Mouse (Mus musculus) cortical plate, adult 2 months (tissue): ENCODE results near the gene Crygd.

Source experiments
- CTCF ChIP-seq: fragments of 200-500 bp; IDR thresholded peaks from 2 replicates; pipeline ENCODE4 v1.5.1; 2011; ENCODE audit warnings: mild to moderate bottlenecking, control low read depth, low read length; ENCODE audit not compliant: insufficient read depth; ENCODE audit errors: extremely low read depth
- POLR2A ChIP-seq: fragments of 200-500 bp; IDR thresholded peaks from 2 replicates; pipeline ENCODE4 v1.6.1; 2011; ENCODE audit warnings: mild to moderate bottlenecking, low read length, control low read depth; ENCODE audit not compliant: insufficient read depth; ENCODE audit errors: extremely low read depth

- no peak for TF ChIP-seq CTCF
- TF ChIP-seq POLR2A: no peak
Measured at GRCm38 (mm10) chr1:65063352-65063751, at the start of gene Crygd.
